Mouse (Mus musculus) large intestine, adult 2 months (tissue): ENCODE results near the gene Camk2g. TPM values are rescaled to one million over a fixed set of nuclear protein-coding genes. Genes with fewer than 3 reads are reported as not detected.

ENCODE experiments used
- DNase-seq: peaks from one replicate; pipeline ENCODE4 v3.0.0-alpha.2; 2012; ENCODE audit warnings: low read depth, low spot score
- WGBS: fragments of 180-500 bp; shearing (Covaris S2); methylation state at CpG from one replicate; pipeline ENCODE4 v1.1.7; 2018; 5-methylcytosine and 5-hydroxymethylcytosine counted together
- polyA plus RNA-seq: library from polyadenylated mRNA; depleted of rRNA; stranded (reverse); fragments of >200 nt; gene quantifications from 2 replicates; pipeline ENCODE4 v1.2.3, GENCODE M21; 2012

The Camk2g gene
- polyA plus RNA-seq, 1 experiment: 11.4 TPM

GRCm38 (mm10) chr14:20789593-20789992 is 4.3 kb downstream of the Camk2g start:
- DNase-seq: no peak
- 84% methylated on average over 4 of the region's 4 CpGs for WGBS

DNA sequence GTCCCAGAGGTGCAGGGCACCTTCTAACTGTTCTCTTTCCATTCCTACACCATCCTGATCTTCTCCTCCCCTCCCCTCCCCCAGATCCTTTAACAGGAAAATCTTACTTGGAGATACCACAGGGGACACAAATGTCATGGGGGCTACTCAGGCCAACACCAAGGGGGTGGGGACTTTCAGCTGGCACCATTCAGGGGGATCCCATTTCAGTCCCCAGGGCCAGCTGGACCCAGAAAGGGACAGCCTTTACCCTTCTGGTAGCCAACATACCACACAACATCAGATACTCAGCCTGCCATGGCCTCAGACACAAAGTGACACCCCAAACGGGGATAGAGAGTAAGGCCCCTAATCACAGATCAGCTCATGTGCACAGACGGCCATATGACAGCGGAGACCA is 5.7 kb downstream of the Camk2g start:
- DNase-seq: no peak
- WGBS: 85% methylated on average over 3 of the region's 3 CpGs

DNA sequence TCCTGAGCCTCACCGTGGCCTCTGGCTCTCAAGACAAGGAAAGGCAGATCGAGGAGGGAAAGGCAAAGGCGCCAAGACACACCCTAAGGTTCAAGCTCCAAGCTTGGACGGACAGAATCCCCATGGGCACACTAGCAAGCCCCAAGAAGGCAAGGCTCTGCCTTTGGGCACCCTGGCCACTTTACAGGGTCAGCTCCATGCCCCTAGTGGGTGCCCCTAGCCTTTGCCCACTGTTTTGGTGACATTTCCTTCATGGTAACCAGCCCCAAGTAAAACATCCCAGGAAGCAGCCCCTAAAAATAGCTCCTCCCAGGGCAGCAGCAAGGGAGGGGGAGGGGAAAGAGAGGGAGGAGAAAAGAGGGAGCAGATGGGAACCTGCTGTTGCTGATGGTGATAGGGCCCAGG is 7.3 kb downstream of the Camk2g start:
- WGBS: 17% methylated on average over 4 of the region's 4 CpGs
- DNase-seq: no peak

- DNase-seq: no peak
Observed at GRCm38 (mm10) chr14:20786020-20786419, 7.9 kb downstream of the Camk2g start.

GRCm38 (mm10) chr14:20785231-20785630 is 8.7 kb downstream of the Camk2g start:
- DNase-seq: no peak
- 62% methylated on average over 1 of the region's 1 CpGs for WGBS

More at GRCm38 (mm10) chr14:20786020-20786419, 7.9 kb downstream of the Camk2g start:
- WGBS: 76% methylated on average over 5 of the region's 5 CpGs

DNA sequence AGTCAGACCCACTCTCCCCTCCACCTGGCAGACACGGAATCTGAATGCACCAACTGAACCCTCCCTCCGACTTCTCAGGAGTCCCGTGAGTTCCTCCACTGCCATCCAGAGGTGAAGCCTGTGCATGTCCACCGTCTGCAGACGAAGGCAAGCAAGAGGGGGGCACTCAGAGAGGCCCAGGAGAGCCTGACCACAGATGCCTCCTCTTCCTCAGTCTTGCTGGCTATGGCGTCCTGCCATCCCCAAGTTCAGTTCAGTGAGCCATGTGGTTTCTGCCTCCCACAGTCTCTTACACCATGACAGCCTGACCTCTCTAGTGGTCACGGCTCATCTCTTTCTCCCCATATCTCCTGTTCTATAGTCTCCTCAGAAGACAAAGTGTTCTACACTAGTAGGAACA is 9.2 kb downstream of the Camk2g start:
- 78% methylated on average over 7 of the region's 7 CpGs for WGBS
- no peak for DNase-seq

- no peak for DNase-seq
- WGBS: 90% methylated on average over 6 of the region's 6 CpGs
Observed at GRCm38 (mm10) chr14:20783526-20783925, 10.4 kb downstream of the Camk2g start.

- DNase-seq: no peak
- 78% methylated on average over 7 of the region's 7 CpGs for WGBS
Observed at GRCm38 (mm10) chr14:20782860-20783259, 11.0 kb downstream of the Camk2g start.

- no peak for DNase-seq
- WGBS: 86% methylated on average over 8 of the region's 8 CpGs
Observed at GRCm38 (mm10) chr14:20780217-20780616, 13.7 kb downstream of the Camk2g start.

DNA sequence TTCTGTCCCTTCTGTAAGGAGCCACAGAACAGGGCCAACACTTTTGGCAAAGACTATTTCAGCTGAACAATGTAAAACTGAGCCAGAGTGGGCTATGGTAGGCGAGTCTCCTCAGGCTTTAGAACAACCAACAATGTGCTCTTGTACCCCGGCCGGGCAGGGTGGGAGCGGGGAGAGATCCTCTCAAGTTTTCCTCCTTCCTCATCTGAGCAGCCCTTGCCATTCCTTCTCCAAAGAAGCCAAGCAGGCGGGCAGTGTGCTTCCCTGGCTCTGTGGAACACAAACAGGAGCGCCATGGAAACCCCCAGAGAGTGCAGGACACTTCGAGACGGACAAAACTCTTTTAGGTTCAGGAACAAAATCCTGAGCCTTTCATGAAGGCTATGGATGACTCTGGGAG is 15.4 kb downstream of the Camk2g start:
- 89% methylated on average over 8 of the region's 8 CpGs for WGBS
- no peak for DNase-seq

GRCm38 (mm10) chr14:20775661-20776060 is 18.2 kb downstream of the Camk2g start:
- no peak for DNase-seq

GRCm38 (mm10) chr14:20773410-20773809 is 20.5 kb downstream of the Camk2g start:
- WGBS: 38% methylated on average over 3 of the region's 3 CpGs

More at GRCm38 (mm10) chr14:20775661-20776060, 18.2 kb downstream of the Camk2g start:
- 57% methylated on average over 6 of the region's 6 CpGs for whole genome bisulfite sequencing

DNA sequence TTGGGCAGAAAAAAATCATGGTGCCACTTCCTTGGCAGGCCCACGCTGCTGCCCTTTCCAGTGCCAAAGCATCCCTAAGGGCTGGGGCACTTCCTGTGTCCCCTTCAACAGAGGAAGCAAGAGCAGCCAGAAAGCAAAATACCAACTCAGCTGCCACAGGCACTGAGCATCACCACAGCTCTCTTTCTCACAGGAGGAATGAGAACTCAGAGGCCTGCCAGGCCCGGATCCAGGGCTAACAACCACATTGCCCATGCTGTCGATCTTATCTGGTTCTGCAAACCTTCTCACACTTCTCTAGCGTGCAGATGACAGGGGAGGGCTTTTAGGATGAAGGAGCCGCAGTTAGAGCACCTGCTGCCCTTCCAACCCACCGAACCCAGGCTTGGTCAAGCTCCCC is 21.1 kb downstream of the Camk2g start:
- DNase-seq: no peak
- 73% methylated on average over 6 of the region's 6 CpGs for WGBS

More at GRCm38 (mm10) chr14:20773410-20773809, 20.5 kb downstream of the Camk2g start:
- DNase-seq: no peak

DNA sequence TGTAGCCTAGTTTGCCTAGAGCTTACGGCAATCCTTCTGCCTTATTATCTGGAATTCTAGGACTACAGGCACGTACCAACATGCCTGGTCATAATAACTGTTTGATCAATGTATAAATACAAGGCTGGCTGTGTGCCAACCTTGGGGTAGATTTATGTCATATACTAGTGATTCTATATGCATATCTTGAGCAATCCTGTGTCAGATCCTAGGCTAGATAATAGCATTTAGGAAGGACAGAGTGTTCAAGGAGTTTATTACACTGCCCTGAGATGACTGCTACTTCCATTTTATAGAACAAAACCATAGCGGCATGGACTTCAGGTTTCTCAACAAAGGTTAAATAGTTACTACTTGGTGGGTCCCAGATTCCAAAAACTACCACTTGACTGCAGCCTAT is 21.9 kb downstream of the Camk2g start:
- WGBS: 39% methylated on average over 3 of the region's 3 CpGs
- DNase-seq: no peak

DNA sequence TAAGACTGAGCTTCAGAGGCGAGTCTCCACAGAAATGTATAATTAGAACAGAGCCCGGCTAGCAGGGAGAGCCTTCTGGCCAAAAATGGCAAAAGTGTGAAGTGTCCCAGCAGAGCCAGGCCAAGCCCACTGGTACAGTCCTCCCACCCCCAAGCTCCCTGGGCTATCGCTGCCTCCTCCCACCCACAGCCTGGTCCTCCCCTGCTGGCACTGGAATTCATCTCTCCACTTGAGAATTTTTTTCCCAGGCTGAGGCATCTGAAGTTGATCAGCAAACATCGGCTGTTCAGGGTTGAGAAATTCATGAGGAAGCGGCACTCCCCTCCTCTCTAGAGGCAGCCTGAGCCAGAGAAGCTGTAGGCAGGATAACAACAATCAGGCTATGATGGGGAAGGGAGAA is 25.3 kb downstream of the Camk2g start:
- whole genome bisulfite sequencing: 73% methylated on average over 5 of the region's 5 CpGs
- DNase-seq: no peak

DNA sequence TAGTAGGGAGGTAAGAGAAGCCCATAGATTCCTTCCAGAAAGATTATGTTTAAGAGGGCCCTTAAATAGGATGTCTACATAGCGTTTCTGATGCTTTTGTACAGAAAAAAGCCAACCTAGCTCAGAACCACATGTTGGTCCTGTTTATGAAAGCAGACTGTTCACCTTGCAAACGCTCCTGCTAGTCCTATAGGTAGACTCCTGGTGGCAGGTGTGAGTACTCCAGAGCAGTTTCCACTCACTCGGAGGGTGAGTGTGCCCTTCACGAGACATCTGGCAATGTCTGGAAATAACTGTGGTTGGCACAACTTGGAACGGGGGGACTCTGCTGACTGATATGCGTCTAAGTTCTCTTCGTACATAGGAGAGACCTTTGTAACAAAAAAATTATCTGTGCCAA is 26.0 kb downstream of the Camk2g start:
- DNase-seq: no peak
- WGBS: 85% methylated on average over 7 of the region's 7 CpGs

GRCm38 (mm10) chr14:20765642-20766258 is 28.1 kb downstream of the Camk2g start:
- WGBS: 26% methylated on average over 12 of the region's 12 CpGs
- DNase-seq: peak; percentile 43

- 83% methylated on average over 5 of the region's 5 CpGs for WGBS
- DNase-seq: no peak
Observed at GRCm38 (mm10) chr14:20764942-20765341, 28.9 kb downstream of the Camk2g start.

GRCm38 (mm10) chr14:20758768-20759435 is 35.0 kb downstream of the Camk2g start:
- DNase-seq: no peak
- 85% methylated on average over 8 of the region's 8 CpGs for WGBS

DNA sequence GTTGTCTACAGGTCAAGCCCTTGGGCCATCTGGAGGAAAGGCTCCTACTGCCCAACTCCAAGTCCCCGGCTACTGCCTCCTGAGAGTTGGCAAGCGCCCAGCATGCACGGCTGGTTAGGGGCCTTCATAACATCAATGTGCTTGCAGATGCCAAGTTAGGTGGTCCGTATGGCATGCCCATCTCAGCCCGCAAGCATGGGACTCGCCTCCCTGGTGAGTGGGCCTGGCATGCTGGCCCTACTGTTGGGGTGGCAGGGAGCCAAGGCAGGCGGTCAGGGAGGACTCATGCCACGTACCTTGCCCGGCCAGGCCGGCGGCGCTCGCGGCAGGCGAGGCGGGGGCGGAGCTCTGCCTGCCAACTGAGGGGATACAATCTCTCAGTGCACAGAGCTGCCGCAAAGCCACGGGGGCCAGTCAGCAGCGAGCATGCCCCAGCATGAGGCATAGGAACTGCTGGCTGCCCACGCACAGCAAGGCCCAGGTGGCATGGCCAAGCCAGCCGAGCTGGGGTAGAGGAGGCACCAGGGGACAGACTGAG is 36.4 kb downstream of the Camk2g start:
- WGBS: 91% methylated on average over 22 of the region's 22 CpGs
- no peak for DNase-seq

GRCm38 (mm10) chr14:20753792-20754191 is 40.1 kb downstream of the Camk2g start:
- no peak for DNase-seq
- WGBS: 65% methylated on average over 3 of the region's 3 CpGs
